Mouse (Mus musculus) intestine, postnatal 0 days (tissue): ENCODE data around the gene Nptxr. TPM values are rescaled to one million over a fixed set of nuclear protein-coding genes. Genes with fewer than 3 reads are reported as not detected.

Source experiments
- ATAC-seq: fragments of 200-750 bp; cut with Nextera tagmentation; 2 replicates; pipeline ENCODE4 v1.8.0; 2017; ENCODE audit warnings: mild to moderate bottlenecking, moderate TSS enrichment, moderate library complexity
- H3K27ac ChIP-seq: fragments of 300-500 bp; sonication (generic); 2 replicates; pipeline ENCODE4 v1.5.1; 2014; ENCODE audit warnings: mild to moderate bottlenecking, low read depth, low read length, moderate library complexity
- H3K27me3 ChIP-seq: fragments of 300-500 bp; sonication (generic); replicated peaks from 2 replicates; pipeline ENCODE4 v1.6.1; 2014; ENCODE audit warnings: low read length, mixed read lengths; ENCODE audit not compliant: control insufficient read depth, insufficient read depth
- H3K36me3 ChIP-seq: fragments of 300-500 bp; sonication (generic); 2 replicates; pipeline ENCODE4 v1.6.1; 2014; ENCODE audit warnings: mild to moderate bottlenecking, moderate library complexity; ENCODE audit not compliant: control insufficient read depth, insufficient read depth
- H3K4me1 ChIP-seq: fragments of 300-500 bp; sonication (generic); replicated peaks from 2 replicates; pipeline ENCODE4 v1.6.1; 2014; ENCODE audit warnings: antibody characterized with exemption, low read length, mixed read lengths; ENCODE audit not compliant: control insufficient read depth, insufficient read depth
- H3K4me2 ChIP-seq: fragments of 300-500 bp; sonication (generic); replicated peaks from 2 replicates; pipeline ENCODE4 v1.6.1; 2014; ENCODE audit warnings: low read depth, mild to moderate bottlenecking, moderate library complexity
- H3K4me3 ChIP-seq: fragments of 300-500 bp; sonication (generic); 2 replicates; pipeline ENCODE4 v1.5.1; 2014; ENCODE audit warnings: low read depth, low read length
- H3K9ac ChIP-seq: fragments of 300-500 bp; sonication (generic); 2 replicates; pipeline ENCODE4 v1.6.1; 2014; ENCODE audit warnings: mild to moderate bottlenecking, low read depth, low read length
- H3K9me3 ChIP-seq: fragments of 300-500 bp; sonication (generic); 2 replicates; pipeline ENCODE4 v1.6.1; 2016; ENCODE audit warnings: mixed run types; ENCODE audit not compliant: control insufficient read depth
- CTCF ChIP-seq: sonication (generic); IDR thresholded peaks from 2 replicates; pipeline ENCODE4 v1.5.1; 2016; ENCODE audit warnings: low read depth, mild to moderate bottlenecking, control low read depth, antibody characterized with exemption, moderate library complexity
- WGBS: fragments of 180-500 bp; shearing (Covaris S2); extraction: QIAGEN DNeasy Blood & Tissue Kit; methylation state at CpG from one replicate; pipeline ENCODE4 v1.1.7; 2014; 5-methylcytosine and 5-hydroxymethylcytosine counted together
- polyA plus RNA-seq: library from polyadenylated mRNA; unstranded; fragments of >200 nt; fragmentation: Nextera tagmentation; extraction: Ambion mirVana; gene quantifications from 2 replicates; pipeline ENCODE4 v1.2.1, GENCODE M21; 2015

Gene Nptxr
- polyA plus RNA-seq, 1 experiment from 2014 or later = 1.6 TPM

GRCm38 (mm10) chr15:79802304-79802703 is 2.3 kb downstream of the Nptxr start:
- TF ChIP-seq CTCF = no peak
- no peaks in the 10 kb centered on the region for H3K9me3 ChIP-seq
- H3K27me3 ChIP-seq = peaks cover 56% of the 10 kb centered on the region
- no peaks in the 10 kb centered on the region; the same call in 1 of the 2 replicates for H3K4me1 ChIP-seq
- H3K36me3 ChIP-seq = no peaks in the 10 kb centered on the region
- no peak overlapping the region for H3K27ac ChIP-seq
- no peak overlapping the region for H3K4me3 ChIP-seq
- ATAC-seq = no peak
- H3K4me2 ChIP-seq = no peak overlapping the region
- 76% methylated on average over 4 of the region's 4 CpGs for WGBS
- H3K9ac ChIP-seq = no peak overlapping the region

- Histone ChIP-seq H3K27ac (no peak overlapping the region), H3K27me3 (peaks cover 51% of the 10 kb centered on the region), H3K4me3 (no peak overlapping the region), H3K4me1 (no peaks in the 10 kb centered on the region; the same call in 1 of the 2 replicates), H3K36me3 (no peaks in the 10 kb centered on the region), H3K9ac (no peak overlapping the region), H3K4me2 (no peak overlapping the region), H3K9me3 (no peaks in the 10 kb centered on the region)
- 57% methylated on average over 2 of the region's 2 CpGs for whole genome bisulfite sequencing
- no peak for ATAC-seq
- no peak for TF ChIP-seq CTCF
Measured at GRCm38 (mm10) chr15:79801646-79802045, 2.9 kb downstream of the Nptxr start.

DNA sequence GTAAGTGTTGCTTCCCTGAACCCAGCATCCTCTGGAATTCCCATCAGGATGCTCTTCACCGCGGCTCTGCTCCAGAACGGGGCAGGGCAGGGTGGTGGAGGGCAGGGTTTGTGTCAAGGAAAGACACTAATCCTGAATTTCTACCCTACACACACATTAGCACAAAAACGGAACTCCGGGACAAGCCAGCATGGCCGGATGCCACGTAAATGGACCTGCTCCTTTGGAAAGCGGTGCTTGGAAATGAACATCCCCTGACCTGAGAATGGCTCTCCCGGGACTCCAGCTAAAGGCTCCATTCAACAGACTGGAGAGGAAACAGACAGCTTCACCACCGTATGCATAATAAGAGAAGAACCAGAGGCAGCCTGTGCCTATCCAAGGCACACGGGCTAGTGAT is 3.9 kb downstream of the Nptxr start:
- H3K4me2 ChIP-seq = no peak overlapping the region
- no peaks in the 10 kb centered on the region for H3K36me3 ChIP-seq
- no peak overlapping the region for H3K27ac ChIP-seq
- no peak for TF ChIP-seq CTCF
- 59% methylated on average over 11 of the region's 11 CpGs for WGBS
- no peak overlapping the region for H3K4me3 ChIP-seq
- no peaks in the 10 kb centered on the region; the same call in 1 of the 2 replicates for H3K4me1 ChIP-seq
- H3K9ac ChIP-seq = no peak overlapping the region
- ATAC-seq = no peak
- no peaks in the 10 kb centered on the region for H3K9me3 ChIP-seq
- H3K27me3 ChIP-seq = peaks cover 42% of the 10 kb centered on the region

GRCm38 (mm10) chr15:79798591-79798990 is 6.0 kb downstream of the Nptxr start:
- Histone ChIP-seq H3K27ac (no peak overlapping the region), H3K27me3 (peaks cover 21% of the 10 kb centered on the region), H3K36me3 (no peaks in the 10 kb centered on the region), H3K9ac (no peak overlapping the region), H3K4me1 (no peaks in the 10 kb centered on the region), H3K9me3 (no peaks in the 10 kb centered on the region), H3K4me2 (no peak overlapping the region), H3K4me3 (no peak overlapping the region)
- no peak for TF ChIP-seq CTCF
- no peak for ATAC-seq
- 91% methylated on average over 10 of the region's 10 CpGs for WGBS

- Histone ChIP-seq H3K4me1 (no peaks in the 10 kb centered on the region), H3K4me3 (no peak overlapping the region), H3K9me3 (no peaks in the 10 kb centered on the region), H3K4me2 (no peak overlapping the region), H3K27ac (no peak overlapping the region), H3K27me3 (peaks cover 13% of the 10 kb centered on the region; the same call in 1 of the 2 replicates), H3K9ac (no peak overlapping the region), H3K36me3 (no peaks in the 10 kb centered on the region)
- no peak for TF ChIP-seq CTCF
- no peak for ATAC-seq
- WGBS = 87% methylated on average over 8 of the region's 8 CpGs
Measured at GRCm38 (mm10) chr15:79797680-79798079, 6.9 kb downstream of the Nptxr start.

DNA sequence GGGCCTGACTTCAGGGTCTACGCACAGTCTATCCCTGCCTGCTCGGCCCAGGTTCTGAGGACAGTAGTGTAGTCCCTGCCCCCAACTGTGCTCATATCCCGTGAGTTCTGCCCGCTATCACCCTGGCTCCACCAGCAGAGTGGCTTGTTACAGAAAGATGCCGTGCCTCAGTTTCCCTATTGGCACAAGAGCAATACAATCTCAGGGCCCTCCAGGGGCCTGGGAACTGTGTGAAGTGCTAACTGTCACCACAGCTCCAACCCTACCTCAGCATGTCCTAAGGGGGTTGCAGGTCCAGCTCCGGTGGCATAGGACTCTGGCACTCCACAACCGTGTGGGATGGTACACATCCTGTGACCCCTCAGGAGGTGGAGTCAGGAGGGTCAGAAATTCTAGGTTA is 7.5 kb downstream of the Nptxr start:
- no peak for ATAC-seq
- Histone ChIP-seq H3K27ac (no peak overlapping the region), H3K4me2 (no peak overlapping the region), H3K36me3 (no peaks in the 10 kb centered on the region), H3K4me3 (no peak overlapping the region), H3K9ac (no peak overlapping the region), H3K27me3 (peaks cover 11% of the 10 kb centered on the region; the same call in 1 of the 2 replicates), H3K4me1 (no peaks in the 10 kb centered on the region), H3K9me3 (no peaks in the 10 kb centered on the region)
- 82% methylated on average over 7 of the region's 7 CpGs for WGBS
- TF ChIP-seq CTCF = no peak

GRCm38 (mm10) chr15:79796256-79796655 is 8.3 kb downstream of the Nptxr start:
- no peak for TF ChIP-seq CTCF
- no peak overlapping the region for H3K27ac ChIP-seq
- H3K9ac ChIP-seq = no peak overlapping the region
- no peaks in the 10 kb centered on the region for H3K9me3 ChIP-seq
- no peak for ATAC-seq
- no peaks in the 10 kb centered on the region for H3K36me3 ChIP-seq
- WGBS = 76% methylated on average over 12 of the region's 12 CpGs
- H3K4me3 ChIP-seq = no peak overlapping the region
- no peaks in the 10 kb centered on the region for H3K4me1 ChIP-seq
- H3K4me2 ChIP-seq = no peak overlapping the region
- 0 out of 2 replicates have a peak, but pooled peaks cover 3% of the 10 kb centered on the region for H3K27me3 ChIP-seq
